Mouse (Mus musculus) c-Kit-negative CD71-positive TER-119-positive erythroid progenitor cells, embryonic 14.5 days (primary cell): Measurements from ENCODE around the gene Birc6.
"Not testable (repeated sequence)": the region's sequence is repeated elsewhere in the genome, so short reads cannot be mapped to it uniquely, and the experiment has no call there.

Experiments
- DNase-seq: peaks from one replicate; pipeline ENCODE4 v3.0.0-alpha.2; 2013; ENCODE audit warnings: low read depth, low spot score

Gene Birc6

GRCm38 (mm10) chr17:74559891-74560290 is 31.8 kb downstream of the Birc6 start:
- DNase-seq: no peak

GRCm38 (mm10) chr17:74564151-74564550 is 36.1 kb downstream of the Birc6 start:
- no peak for DNase-seq

GRCm38 (mm10) chr17:74569219-74569618 is 41.1 kb downstream of the Birc6 start:
- DNase-seq: no peak

- no peak for DNase-seq
Observed at GRCm38 (mm10) chr17:74570585-74570984, 42.5 kb downstream of the Birc6 start.

- DNase-seq: no peak
Observed at GRCm38 (mm10) chr17:74577173-74577572, 49.1 kb downstream of the Birc6 start.

GRCm38 (mm10) chr17:74579586-74579985 is 51.5 kb downstream of the Birc6 start:
- no peak for DNase-seq

GRCm38 (mm10) chr17:74580738-74581137 is 52.6 kb downstream of the Birc6 start:
- no peak for DNase-seq

GRCm38 (mm10) chr17:74586768-74587167 is 58.7 kb downstream of the Birc6 start:
- no peak for DNase-seq

- no peak for DNase-seq
Observed at GRCm38 (mm10) chr17:74598908-74599307, 70.8 kb downstream of the Birc6 start.

GRCm38 (mm10) chr17:74599396-74599795 is 71.3 kb downstream of the Birc6 start:
- DNase-seq: no peak

- no peak for DNase-seq
Observed at GRCm38 (mm10) chr17:74601201-74601600, 73.1 kb downstream of the Birc6 start.

GRCm38 (mm10) chr17:74630798-74631197 is 102.7 kb downstream of the Birc6 start:
- no peak for DNase-seq

GRCm38 (mm10) chr17:74642445-74642844 is 114.3 kb downstream of the Birc6 start:
- no peak for DNase-seq

GRCm38 (mm10) chr17:74658362-74658761 is 130.3 kb downstream of the Birc6 start:
- no peak for DNase-seq

GRCm38 (mm10) chr17:74668010-74668409 is 139.9 kb downstream of the Birc6 start:
- no peak for DNase-seq

- no peak for DNase-seq
Observed at GRCm38 (mm10) chr17:74670031-74670430, 141.9 kb downstream of the Birc6 start.

- no peak for DNase-seq
Observed at GRCm38 (mm10) chr17:74672446-74672845, 144.4 kb downstream of the Birc6 start.

GRCm38 (mm10) chr17:74673251-74673650 is 145.2 kb downstream of the Birc6 start:
- peak; percentile 36 for DNase-seq

GRCm38 (mm10) chr17:74678061-74678460 is 150.0 kb downstream of the Birc6 start:
- no peak for DNase-seq

- no peak for DNase-seq
Observed at GRCm38 (mm10) chr17:74684927-74685326, 156.8 kb downstream of the Birc6 start.

GRCm38 (mm10) chr17:74688555-74688954 is 160.5 kb downstream of the Birc6 start:
- DNase-seq: no peak

GRCm38 (mm10) chr17:74689406-74689805 is 161.3 kb downstream of the Birc6 start:
- DNase-seq: no peak

- DNase-seq: not testable (repeated sequence)
Observed at GRCm38 (mm10) chr17:74701661-74702060, 173.6 kb downstream of the Birc6 start.

- DNase-seq: no peak
Observed at GRCm38 (mm10) chr17:74705480-74705879, 177.4 kb downstream of the Birc6 start.
